Mouse (Mus musculus): Measurements from ENCODE around the gene Nfia.

Gene Nfia

DNA sequence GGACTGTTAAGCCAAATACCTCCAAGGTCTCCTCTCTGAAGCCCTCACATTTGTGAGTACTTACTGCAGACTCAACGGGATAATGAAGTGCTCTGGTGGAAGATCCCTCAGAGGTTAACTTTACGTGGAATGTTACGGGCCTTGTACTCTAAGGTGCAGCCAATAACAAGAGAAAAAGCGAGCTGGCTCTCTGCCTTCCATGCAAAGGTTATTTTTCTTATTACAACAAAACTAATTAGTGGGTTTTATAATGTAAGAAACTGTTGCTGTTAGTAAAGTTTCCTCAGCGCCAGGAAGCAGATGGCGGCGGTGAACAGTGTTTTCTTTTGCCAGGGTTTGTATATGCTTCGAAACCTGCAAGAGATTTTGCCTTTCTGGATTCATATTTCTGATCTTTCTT lies 169.1 kb downstream of the Nfia start:
- DNase-seq (ENCODE audit: low spot score in 2 of 2), result no peak

DNA sequence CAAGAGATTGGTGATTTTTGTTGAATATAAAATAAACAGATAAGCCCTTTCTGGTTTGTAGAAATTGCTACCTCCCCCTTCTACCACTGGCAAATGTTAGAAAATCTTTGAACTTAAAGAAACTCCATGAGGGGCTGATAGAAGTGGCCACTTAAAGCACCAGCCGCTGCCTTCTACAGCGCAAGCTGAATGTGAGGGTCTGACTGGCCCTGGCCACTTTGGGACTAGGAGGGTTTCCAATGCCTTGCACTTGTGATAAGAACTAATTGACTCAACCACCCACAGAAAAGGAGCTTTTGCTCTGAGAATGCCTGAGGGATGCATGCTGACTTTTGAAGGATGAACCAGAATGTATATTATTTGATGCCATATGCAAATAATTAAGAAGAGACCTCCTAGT lies 171.8 kb downstream of the Nfia start:
- no peak for DNase-seq (ENCODE audit: low spot score in 2 of 2)

DNA sequence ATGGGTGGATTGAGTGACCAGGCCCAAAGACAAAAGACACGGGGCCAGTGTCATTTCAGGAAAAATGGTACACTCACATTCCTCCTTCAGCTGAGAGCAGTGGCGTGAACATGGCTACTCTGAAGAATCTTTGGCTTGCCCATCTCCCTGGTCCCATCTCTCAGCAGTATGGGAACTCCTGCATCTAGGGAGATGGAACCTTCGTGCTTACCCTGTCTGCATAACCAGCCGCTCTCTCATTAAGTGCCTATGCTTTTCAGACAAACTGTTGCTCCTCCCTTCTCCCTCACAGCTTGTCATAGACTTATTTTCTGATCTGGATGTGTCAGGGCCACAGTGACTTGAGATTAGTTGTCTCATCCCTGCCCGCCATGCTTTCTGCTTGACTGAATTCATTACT lies 174.9 kb downstream of the Nfia start:
- no peak for DNase-seq (ENCODE audit: low spot score in 2 of 2)

DNA sequence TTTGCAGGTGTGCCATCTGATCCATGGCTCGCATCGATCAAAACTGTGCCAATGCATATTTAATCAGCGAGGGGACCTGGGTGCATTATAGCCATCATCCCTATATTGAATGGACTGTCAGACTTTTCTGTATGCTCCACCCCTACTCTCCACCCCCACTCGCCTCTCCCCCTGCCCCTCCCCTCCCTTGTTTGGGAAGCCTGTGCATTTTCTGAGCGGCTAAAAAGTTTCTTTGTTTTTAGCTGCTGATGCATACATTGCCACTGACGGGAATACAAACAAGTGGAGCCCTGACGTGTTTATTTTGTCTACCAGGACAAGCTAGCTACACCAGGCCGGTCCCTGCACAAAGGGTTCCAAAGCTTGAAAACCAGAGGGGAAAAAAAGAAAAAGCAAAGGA lies 175.7 kb downstream of the Nfia start:
- no peak for DNase-seq (ENCODE audit: low spot score in 2 of 2)

DNA sequence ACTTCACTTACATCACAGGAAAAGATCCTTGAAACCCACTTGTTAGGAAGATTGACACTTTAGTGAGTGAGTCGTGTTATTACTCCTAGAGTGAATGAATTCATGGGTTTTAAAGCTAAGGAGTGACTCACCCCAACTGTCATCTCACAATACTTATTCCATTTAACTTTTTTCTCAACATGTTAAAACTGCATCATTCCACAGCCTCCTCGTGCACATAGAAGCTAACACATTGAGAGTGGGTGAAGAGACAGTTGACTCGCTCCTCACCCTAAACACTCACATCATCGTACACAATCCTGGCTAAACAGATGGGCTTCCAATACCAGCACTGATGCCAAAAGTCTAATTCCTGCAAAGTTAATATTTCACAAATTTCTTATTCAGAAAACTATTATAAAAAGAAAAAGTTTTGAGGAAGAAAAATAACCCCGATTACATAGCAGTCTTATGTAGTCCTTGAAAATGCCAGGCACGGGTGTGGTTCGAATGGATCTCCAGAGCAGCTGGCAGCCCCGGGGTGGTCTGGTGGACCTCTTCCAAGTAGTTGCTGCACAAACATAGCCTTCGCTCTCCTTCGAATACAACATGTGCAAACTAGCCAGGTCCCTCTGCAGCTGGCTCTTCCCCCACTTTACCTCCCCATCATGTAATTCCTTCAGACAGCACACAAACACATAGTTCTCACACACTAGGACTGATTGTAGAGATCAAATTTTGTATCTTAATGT lies 178.0 kb downstream of the Nfia start:
- DNase-seq (ENCODE audit: low spot score in 2 of 2), result no peak

DNA sequence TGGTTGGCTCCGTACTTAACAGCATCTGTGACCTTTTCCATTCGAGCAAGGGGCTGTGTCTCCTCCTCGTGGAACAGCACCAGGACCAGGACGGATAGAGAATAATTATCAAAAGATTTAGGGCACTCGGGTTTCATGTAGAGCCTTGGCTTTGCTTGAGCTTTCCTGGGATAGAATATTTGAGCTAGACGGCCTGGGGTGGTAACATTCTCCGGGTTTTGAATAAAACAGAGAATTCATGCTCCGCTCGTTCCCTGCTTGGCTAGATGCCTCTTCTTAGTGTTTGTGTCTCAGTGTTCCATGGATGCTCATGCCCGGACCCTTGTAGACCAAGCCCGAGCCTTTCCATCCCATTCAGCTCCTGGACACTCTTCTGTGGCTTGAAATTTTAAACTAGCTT lies 181.4 kb downstream of the Nfia start:
- no peak for DNase-seq (ENCODE audit: low spot score in 2 of 2)

DNA sequence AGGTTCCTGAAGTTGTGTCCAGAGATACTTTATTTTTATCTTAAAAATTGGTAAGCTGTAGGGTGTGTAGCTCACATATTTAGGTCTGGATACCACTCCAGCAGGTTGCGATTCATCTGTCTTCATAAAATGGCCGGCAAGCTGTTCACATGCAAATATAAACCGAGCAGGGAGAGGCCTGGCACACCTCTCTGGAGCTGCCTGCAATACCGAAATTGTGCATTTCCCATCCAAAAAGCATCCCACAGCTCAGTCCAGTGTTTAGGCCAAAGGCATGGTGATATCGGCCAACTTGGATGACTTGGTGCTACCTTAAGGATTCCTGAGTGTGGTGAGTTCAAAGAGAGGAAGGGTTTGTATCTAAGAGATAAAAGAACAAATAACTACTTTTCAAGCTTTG lies 185.6 kb downstream of the Nfia start:
- no peak for DNase-seq (ENCODE audit: low spot score in 2 of 2)

DNA sequence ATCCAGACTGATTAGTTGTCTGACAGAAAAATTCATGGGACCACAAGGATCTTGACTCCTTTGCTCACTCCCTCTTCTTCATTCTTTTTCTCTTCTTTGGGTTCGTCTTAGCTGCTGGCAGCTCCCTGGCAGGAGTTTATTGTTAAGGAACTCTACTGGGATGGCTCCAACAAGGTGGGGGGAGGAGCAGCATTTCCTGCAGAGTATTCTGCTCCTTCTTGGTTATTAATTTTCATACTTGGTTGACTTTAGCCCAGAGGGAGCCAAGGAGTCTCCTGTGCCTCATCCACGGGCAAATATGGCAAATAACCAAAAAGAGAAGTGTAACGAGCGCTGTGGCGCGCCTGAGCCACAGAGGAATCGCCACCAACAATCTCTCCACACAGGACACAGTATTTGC lies 190.3 kb downstream of the Nfia start:
- DNase-seq (ENCODE audit: low spot score in 2 of 2), result no peak

DNA sequence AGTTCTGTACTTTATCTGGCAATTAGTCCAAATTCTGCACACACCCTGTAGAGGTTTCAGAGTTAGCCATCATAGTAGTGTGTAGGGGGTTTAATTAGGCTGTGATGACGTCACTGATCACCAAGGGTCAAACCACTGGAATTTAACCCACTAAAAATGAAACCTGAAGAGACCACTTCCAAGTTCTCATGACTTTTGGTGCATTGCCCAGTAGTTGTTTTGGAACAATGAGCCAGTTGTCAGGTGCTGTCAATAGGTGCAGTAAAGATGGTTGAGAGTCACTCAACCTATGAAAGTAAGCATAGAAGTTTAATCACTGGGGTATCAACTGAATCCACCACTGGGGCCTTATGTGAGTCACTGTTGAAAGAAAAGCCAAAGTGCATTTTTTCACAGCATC lies 191.4 kb downstream of the Nfia start:
- no peak for DNase-seq (ENCODE audit: low spot score in 2 of 2)

DNA sequence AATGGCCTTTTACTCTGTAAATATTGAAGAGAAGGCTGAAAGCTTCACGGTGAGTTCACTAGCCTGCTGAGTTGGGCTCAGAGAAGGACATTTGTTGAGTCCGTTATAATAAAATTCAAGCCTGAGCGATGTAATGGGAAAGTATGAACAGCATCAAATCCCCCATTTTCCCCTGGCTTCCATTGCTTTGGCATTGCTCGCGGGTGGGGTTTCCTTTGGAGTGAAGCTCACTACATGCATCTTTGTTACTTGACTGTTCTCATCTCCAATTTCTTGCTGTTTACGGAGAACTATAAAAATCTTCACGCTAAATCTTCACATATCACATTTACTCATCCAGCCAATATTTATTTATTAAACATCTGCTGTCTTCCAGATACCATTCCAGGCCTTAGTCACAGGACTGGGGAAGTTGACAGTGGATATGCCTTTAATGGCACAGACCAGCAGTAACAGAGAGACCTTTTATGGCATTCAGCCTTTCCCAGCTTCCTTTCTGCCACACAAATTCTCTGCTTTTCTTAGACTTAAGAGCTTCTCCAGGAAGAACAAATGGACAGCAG lies 196.3 kb downstream of the Nfia start:
- no peak for DNase-seq (ENCODE audit: low spot score in 2 of 2)

DNA sequence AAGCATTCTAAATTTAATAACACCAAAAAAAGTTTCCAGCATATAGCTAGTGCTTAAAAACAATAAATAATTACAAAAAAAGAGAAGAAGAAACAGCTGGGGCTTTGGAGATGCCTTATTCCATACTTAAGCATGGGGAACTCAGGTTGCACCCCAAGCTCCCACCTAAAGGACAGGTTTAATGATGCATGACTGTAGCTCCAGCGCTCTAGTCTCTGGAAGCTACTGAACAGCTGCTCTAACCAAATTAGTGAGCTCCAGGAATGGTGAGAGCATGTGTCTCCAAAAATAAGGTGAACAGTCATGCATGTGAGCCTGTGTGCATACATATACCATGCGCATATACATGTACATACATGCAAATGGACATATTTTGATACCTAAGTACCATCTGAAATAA lies 200.5 kb downstream of the Nfia start:
- no peak for DNase-seq (ENCODE audit: low spot score in 2 of 2)

DNA sequence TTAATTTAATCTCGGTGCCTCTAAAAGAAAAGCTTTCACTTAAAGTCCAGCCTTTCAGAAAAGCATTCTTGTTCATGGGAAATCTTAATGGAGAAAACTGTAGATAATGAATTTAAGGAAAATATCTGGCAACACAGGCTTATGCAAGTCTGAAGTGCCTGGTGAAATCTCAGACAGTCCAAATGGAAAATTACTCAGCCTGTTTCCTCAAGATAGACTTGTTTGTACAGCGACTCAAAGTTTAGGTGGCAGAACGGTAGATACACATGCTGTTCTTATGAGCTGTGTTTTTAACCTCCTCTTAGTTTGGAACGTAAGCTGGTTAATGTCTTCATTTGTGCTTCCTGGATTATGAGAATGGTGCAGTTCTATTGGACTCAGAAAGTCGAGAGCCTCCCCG lies 201.5 kb downstream of the Nfia start:
- DNase-seq (ENCODE audit: low spot score in 2 of 2), result no peak

DNA sequence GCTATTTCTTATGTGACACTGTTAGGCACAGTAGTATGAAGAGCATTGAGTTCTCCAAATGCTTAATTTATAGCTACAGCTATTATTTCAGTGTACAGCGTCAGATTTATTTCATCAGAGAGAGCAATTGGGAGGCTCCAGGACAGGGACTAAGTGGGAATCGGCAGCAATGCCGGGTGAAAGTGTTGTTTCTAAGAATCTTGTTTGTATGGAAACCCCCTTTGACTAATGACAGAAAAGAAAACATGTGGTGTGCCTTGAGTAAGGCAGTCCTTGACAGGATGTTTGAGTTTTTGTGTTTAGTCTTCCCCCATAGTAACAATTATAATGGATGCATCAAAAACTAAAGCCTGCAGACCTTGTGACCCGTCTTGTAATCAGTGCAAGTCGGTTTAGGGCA lies 204.4 kb downstream of the Nfia start:
- no peak for DNase-seq (ENCODE audit: low spot score in 2 of 2)

DNA sequence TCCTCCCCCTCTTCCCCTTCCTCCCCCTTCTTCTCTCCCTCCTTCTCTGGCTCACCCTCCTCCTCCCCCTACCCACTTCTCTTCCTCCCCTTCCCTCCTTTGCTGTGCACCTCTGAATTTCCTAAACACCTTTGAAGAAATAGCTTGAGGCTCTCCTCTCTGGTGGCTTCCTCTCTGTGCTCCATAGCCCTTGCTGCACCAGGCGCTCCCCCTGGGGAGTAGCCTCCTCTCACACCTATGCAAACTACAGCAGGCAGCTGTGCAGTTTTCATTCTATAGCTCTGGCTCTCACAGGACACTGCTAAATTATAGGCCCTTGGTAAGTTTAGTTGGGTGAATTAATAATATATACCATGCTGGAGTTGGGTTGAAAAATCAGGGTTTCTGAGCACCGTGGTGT lies 211.8 kb downstream of the Nfia start:
- no peak for DNase-seq (ENCODE audit: low spot score in 2 of 2)

DNA sequence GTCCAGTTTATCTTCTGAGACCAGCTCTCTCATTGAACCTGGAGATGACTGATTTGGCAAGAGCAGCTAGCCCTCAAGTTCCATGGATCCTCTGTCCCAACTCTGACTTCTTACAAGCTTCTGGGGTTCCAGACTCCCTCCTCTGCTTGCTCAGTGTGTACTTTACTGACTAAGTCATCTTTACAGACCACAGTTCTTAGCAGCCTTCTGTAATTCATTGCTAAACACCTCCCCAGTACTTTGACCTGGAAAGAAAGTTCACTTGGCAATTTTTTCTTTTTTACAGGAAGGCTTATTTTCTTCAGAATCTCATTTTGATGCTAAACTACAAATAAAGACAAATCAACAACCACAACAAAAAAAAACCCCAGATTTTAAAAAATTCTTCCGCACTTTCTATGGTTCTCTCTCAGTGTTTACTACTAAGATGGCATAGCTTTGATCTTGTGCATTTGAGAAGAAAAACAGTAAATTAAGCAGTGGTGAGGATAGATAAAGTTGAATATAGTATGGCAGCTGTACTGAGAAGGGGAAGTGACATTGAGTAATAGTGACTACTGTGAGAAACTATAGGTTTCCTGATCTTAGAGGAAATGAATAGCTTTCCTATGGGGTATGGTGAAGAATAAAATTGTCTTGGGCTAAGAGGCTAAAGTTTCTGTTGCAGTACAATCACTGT lies 213.7 kb downstream of the Nfia start:
- no peak for DNase-seq (ENCODE audit: low spot score in 2 of 2)

DNA sequence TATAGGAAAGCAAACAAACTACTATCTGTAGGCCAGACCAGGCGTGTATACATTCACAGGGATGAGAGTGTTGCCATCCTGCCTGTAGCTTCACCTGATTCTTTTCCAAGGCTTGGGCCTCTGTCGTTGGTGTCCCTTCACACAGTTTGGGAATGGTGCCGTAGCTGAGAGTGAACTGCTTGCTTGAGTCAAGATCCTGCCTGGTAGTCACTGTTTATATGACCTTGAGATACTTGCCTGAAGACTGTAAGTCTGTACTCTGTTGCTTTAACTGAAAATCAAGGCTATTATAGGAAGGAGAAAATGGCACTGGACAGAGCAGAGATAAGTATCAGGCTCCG lies 214.2 kb downstream of the Nfia start:
- no peak for DNase-seq (ENCODE audit: low spot score in 2 of 2)

DNA sequence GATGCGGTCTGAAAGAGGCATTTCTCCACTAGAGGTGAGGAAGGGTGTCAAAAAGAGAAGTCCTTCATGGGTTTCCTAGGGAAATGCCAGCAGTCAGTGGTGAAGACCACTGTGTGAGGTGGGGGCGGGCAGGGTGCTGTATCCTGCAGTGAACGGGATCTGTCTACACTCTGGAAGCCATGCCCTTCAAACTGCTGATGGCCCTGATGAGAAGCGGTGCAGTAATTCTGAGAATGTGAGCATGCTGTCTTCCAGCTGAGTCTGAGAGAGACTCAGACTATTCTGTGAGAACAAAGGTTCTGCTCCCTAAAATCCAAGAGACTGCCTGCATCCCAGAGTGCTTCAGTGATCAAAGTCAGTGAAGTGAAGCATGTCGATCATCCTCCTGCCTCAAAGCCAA lies 216.2 kb downstream of the Nfia start:
- DNase-seq (ENCODE audit: low spot score in 2 of 2), result no peak

DNA sequence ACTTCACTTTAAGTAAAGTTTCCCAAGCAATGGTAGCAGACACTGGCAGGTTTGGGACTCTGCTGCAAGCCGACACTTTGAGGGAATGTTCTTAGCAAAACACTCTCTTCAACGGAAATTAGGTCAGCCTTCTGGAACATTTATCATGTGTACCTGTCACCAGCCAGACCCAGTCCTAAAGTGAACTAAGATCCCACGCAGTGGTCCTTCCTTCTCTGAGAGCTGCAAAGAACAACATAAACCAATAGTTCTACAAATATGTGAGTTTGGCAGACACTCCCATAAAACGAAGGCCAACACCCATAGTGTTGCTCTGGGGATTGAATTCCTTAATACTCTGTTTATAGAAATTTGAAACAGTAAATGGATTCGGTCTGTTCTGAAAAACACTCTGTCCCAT lies 217.9 kb downstream of the Nfia start:
- no peak for DNase-seq (ENCODE audit: low spot score in 2 of 2)

DNA sequence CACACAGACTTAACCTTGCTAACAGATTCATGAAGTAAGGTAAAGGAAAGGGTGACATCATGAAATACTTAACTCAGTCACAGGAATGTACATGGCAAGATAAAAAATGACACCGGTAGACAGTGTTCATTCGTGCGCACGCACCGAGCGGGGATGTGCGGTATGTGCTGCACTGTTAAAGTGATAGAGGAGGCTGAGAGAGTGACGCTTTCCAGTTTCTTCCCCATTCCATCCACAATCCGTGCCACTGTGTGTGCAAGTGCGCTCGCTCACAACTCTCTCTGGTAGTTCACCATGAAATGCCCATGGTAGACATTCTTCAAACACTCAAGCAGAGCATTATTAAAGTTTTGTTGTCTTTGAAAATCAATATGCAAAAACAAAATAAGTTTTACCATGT lies 218.9 kb downstream of the Nfia start:
- DNase-seq (ENCODE audit: low spot score in 2 of 2), result no peak

DNA sequence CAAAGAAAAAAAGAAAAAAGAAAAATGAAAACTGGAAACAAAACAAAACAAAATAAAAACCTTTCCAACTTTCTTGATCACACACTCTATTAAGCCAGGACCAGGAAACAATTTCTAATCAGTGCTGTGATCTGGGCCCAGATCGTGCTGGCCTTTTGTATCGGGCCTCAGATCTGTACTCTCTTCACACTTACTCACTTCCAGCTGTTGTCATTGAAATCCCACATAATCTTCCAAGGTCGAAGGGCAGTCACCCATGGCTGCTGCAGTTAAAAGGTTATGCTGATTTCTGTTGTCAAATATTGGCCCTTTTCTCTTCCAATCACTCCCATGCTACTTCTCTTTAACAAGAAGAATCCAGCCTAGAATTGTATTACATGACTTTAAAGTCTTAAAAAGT lies 219.3 kb downstream of the Nfia start:
- DNase-seq (ENCODE audit: low spot score in 2 of 2), result no peak

DNA sequence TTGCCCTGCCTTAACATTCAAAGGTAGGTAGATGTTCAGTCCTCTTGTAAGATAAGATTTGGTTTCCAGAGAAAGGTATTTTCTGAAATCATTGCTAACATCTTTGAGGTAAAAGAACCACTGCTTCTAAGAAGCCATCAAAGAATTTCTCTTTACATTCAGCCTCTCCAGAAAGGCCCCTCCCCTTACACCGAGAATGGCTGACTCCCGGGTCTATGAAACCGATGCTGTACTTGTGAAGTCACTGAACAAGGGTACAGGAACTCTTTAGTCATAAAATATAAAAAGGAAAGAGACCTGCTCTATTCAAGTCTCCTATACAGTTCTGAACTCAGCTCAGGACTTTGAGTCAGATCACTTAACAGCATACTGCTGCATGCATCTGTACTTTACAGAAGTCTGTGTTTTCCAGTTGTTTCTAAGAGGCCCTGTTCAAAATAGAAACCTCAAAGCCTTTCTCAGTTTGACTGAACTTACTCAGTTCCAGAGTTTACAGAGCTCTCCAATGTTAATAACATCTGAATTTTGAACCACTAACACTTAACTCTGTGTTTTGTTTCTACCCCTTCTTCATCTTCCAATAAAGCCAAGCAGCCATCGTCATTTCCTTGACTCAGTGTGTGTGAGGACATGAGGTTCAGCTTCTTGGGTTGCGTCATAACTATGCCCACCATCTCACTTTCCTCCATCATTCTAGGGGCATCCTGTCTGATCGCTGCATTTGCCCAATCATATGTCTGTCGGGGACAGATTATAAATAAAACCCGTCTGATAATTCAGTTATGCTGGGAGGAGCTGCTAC lies 223.6 kb downstream of the Nfia start:
- no peak for DNase-seq (ENCODE audit: low spot score in 2 of 2)

DNA sequence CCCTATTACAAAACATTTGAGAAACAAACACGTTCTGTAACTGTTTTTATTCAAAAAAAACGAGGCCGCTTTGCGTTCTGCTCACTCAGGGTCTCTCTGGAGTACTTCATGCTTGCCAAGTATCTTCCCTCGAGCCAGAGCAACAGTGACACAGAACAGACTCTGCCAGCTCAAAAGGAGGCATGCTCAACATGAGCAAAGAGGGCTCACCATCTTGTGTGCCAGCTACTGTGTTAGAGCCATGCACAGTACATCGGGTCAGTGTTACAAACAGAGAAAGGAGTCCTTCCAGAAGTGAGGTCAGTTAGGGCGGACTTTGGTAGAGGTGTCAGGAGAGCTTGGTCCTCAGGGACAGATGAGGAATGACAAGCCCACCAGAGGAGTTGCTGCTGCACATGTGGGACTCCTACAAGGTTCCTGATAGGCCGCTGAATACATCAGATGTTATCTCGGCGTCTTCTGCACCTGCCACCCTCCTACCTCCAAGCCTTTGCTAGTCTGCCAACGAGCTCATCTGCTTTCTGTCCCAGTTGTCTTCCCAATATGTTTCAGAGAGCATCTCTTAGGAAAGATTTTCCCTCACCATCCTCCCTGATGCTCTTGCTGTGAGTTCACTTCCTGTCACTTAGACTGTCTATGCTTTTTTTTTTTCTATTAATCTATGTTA lies 224.8 kb downstream of the Nfia start:
- no peak for DNase-seq (ENCODE audit: low spot score in 2 of 2)

Measured in spleen, postnatal 10 days (tissue).